Mouse (Mus musculus) common myeloid progenitor, adult 5-6 weeks (primary cell): ENCODE measurements at regions not wholly inside any gene's neighbourhood (a gene's known extent, or its start where the extent isn't known, plus 50 kb on each side); places are given as distances from the start of the nearest gene placed in this dataset.
"Not testable (repeated sequence)": the region's sequence is repeated elsewhere in the genome, so short reads cannot be mapped to it uniquely, and the experiment has no call there.

Source experiments
- ATAC-seq: replicated peaks from 2 replicates; pipeline ENCODE4 v1.8.0; 2016; ENCODE audit warnings: low read depth, mild to moderate bottlenecking, moderate TSS enrichment, inconsistent platforms; ENCODE audit not compliant: poor library complexity, severe bottlenecking

DNA sequence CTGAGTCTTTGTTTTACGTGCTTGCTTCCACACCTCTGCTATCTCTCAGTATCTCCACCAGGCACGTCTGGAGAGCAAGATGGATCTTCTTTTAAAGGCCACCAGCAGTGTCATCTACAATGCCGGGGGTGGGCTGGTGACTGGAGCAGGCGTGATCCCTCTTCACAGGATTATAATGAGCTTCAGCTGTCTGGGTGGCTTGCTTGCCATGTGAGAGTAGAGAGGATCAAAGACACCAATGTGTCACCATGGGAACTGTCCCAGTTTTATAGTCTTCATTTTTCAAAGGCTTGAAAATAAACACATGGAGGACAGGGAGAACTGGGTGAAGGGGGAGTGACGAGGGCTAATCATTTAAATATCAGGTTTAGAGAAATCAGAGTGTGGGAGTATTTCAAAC, 131.6 kb upstream of the Klf4 start:
- ATAC-seq, result no peak

DNA sequence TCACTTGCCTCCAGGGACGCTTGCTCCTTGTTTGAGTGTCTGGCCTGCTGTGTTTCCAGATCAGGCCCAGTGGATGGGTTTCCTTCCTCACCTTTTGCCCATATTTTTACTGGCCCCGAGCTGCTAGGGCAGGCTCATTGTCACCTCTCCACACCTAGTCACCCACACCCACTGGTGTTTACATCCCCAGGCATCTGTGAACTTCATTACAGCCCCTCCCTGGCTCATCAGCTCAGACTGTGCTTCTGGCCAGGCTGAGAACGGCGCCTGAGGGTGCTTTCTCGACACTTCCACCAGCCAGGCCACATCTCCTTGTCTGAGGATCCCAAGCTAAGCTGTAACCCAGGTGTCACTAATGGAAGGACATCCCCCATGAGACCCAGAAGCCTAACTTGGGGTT, 129.8 kb upstream of the Klf4 start:
- no peak for ATAC-seq

DNA sequence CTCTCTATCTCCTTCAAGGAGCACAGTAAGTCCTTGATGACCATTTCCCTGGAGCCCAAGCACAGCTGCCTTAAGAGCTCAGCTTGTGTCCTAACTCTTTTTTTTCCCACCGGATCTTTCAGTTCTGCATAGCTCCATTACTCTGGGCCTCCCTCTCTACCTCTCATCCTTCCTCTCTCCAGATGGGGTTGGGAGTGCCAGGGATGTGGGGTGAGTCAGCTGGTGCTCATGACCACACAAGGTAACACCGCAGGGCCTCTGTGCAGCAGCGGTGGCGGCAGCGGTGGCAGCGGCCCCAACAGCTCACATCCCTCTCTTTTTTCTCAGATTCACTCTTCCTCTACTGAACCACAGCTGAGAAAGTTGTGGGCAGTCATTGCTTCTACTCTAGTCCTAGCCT, 126.6 kb upstream of the Klf4 start:
- ATAC-seq, result no peak

DNA sequence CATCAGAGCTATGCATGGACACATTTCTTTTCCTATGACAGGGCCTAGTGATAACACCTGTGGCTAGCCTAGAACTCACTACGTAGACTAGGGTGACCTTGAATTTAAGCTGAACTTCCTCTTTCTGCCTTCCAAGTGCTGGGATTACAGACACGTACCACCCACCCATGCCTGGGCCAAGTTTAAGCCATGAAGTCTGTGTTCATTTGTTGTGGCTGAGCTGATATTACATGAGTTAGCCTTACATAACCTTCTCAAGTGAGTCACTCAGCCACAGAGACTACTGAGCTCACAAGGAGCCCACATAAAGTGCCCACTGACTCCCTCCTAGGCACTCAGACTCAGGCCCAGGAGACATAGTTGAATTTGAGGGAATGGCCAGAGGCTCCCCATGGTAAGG, 123.1 kb upstream of the Klf4 start:
- peak; percentile 40 for ATAC-seq

DNA sequence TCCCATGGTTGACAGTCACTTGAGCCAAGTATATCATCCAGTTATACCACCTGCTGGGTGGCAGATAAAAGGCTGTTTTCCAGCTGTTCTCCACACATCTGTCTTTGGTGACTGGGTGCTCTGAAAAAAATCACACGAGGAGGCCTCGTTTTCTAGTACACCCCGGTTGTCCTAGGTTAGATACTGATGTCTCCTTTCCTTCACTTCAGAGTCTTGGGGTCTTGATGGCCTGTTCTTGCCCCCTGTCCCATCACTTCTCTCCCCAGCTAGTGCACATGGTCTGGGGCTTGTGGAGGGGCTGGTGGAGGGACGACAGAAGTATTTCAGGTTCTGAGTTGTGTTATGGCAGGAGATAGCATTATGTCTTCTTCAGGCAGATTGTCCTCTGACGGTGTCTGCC, 120.4 kb upstream of the Klf4 start:
- no peak for ATAC-seq

DNA sequence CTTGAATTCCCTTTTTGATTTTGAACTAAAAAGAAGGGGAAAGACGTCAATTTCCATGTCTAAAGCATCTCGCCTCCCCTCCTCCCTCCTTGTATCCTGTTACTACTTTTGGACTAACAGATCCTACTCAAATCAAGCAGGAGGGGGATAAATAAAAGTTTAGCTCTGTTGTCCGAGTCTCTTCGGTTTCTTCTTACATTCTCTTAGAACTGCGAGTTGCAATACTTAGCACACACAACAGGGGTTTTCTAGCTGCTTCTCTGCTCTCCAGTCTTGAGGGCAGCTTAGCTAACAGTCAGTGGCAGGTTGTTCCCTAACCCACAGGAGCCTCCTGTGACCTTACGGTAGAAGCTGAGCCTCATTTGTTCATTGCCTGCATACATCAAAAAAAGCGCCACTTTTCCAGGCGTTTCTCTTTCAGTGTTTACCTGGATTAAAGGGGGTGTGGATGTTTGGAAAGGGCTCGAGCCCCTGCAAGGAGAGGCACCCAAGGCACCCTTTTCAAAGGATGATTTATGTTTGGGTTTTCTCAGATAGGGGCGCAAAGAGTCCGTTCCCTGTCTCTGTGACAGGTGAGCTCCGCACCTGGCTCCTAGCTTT, 119.6 kb upstream of the Klf4 start:
- ATAC-seq, result peak; percentile 50; the same call in 1 of the 2 replicates

DNA sequence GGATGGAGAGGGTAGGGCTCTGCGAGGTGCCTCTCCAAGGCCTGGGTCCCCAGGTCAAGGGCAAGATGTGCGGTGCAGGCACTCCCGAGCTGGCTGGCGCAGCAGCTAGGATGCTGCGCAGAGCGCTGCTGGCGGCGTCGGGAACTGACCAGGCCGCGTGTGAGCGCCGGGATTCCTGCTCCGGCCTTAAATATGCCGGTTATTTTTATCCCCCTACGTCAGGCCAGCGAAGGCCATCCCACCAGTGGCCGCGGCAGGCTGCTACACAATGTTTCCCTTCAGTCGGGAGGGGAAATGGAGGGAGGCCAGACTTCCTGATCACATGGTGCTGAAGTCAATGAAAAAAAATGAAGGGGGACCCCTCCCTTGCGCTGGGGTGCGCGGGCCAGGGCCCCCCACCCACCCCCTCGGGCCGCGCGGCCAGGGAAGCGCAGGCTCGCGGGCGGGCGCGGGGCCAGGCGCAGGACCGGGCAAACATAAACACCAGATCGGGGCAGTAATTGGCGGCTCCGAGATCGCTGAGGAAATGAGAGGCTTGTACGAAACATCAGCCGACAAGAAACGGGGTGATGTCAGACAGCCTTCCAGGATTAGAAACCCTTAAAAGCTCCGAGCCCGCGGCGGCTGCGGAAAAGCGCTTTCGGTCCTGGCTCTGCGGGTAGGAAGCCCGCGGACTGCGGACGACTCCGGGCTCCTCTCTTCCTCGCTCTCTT, 118.9 kb upstream of the Klf4 start:
- peak; percentile 80 for ATAC-seq

DNA sequence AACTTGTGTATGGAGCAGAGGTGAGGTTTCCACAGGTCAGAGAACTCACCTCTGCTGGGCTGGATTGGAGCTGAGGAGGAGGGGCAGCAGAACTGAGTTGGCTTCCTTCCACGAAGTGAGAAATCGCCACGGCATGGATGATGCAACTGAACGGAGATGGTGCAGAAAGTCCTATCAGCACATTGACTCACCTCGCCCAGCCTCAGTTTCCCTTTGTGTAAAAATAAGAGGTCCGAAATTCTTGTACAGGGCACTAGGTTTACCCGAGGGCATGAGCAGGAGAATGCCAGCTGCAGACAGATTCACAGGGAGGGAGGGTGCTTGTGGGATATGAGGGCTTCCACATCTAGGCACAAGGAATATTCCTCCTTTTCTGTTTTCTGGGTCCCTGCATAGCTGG, 117.9 kb upstream of the Klf4 start:
- ATAC-seq, result no peak

DNA sequence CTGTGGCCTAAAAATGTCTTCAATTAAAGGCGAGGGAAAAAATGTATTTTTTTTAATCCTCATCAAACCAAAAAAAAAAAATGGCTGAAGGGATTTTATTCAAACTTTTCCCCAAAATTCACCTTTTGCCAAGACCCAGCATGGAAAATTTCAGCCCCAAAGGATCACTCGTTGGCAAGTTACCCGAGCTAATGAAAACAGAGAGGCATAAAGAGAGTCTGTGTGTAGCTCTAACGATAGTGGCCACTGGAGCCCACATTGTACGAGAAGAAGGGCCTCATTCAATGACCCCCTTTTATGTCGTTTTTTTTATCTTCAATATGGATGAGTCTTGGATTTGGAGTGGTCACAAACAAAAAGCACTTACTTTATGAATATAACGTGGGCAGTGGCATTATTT, 116.1 kb upstream of the Klf4 start:
- ATAC-seq, result no peak

DNA sequence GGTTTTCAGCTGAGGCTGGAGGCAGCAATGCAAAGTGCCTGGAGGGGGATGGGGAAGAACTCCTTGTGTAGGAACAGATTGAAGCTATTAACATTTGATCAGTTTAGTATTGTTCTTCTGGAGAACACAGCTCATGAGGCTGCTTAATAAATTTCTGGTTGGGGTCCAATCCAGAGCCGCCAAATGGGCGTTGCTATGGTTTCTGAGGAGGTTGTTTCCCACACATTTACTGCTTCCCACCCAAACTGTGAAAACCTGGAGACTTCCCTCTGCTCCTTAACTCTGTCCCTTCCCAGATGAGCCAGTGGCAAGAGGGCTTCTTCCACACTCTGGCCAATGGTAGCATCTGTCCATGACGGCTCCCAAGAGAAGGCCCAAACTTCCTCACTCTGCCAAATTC, 113.2 kb upstream of the Klf4 start:
- no peak for ATAC-seq

DNA sequence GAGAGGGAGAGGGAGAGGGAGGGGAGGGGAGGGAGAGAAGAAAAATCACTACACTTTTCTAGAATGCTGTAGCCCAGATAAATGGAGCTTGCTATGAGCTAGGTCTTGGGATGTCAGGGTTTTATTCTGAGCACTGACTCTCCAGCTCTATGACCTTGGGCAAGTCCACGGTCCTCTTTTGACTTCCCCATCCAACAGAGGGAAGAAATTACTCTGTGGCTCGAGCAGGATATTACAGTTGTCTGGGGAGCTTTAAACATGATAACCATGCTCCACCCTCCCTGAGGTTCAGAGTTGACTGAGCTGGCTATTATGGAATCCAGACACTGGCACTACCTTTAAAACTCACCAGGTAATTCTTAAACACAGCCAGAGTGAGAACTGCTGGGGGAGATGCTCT, 112.6 kb upstream of the Klf4 start:
- no peak for ATAC-seq

DNA sequence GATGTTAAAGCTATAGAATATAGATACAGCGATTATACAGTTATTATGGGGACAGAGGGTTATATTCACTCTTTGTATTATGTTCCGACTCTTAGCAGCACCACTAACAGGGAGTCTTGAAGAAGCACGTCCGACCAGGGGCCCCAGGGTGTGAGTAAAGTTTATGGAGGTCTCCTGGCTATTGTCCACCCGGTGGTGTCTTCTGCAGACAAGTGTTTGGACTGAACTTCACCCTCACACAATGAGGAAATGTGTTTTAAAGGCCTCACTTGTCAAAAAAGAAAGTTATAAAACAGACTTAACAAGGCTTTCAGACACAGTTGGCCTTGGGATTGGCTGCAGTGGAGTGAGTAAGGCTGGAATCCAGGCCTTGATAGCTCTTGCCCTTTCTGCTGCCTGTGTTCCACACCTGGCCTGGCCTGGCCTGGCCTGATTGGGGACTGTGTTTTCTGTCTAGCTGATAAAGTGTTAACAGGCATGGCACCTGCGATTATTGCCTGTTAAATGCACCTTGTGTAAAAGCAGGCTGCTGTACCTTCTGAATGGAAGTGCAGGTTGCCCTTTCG, 102.8 kb upstream of the Klf4 start:
- no peak for ATAC-seq

DNA sequence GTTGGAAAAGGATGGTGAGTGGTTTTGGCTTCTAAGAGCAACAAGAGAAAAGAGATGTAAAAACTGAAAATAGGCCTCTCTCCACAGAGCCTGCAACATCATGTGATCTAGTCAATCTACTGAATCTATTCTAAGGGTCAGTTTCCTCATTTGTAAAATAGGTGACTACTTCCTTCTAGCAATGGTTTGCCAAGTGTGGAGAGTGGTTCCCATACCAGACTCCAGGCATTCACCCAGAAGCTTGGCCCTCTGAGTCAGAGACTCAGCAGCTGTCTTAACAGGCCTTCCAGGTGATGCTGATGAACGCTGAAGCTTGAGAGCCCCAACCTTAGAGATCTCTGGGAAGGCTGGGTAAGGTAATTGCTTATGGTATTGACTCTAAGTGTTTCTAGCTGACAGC, 98.9 kb upstream of the Klf4 start:
- 0 out of 2 replicates have a peak, but pooled peaks have one; percentile 11 for ATAC-seq

DNA sequence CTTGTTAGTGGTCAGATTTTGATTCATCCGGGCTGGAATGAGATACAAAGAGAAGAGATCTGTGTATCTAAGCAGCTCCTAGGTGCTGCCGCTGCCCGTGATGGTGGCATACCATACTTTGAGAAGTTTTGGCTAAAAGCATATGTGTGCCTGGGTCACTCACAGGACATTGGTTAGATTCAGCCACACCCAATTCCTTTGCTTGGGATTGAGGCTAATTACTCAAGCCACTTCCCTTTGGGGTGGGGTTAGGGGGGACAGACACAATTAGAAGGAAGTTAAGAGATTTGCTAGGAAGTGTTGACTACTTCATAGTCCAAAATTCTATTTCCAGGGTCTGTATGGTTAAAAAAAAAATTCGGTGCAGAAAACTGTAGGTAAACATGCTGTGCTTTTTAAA, 97.9 kb upstream of the Klf4 start:
- ATAC-seq, result not testable (repeated sequence)

DNA sequence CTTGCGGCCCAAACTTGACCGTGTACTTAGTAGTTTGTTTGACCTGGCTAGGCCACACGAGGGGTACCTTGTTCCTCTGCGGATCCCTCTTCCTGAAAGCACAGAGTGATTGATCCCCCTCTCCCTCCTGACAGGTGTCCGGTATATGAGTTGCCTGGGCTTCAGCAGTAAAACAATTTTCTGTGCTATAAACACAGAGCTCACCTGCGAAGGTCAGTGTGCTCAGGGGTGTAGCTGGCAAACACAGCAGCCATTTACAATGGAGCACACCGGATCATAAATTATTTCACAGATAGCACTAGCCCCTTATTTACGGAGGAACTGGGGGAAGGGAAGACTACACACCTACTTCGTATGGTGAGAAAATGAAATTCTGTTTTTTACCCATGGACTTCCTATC, 92.5 kb upstream of the Klf4 start:
- no peak for ATAC-seq

DNA sequence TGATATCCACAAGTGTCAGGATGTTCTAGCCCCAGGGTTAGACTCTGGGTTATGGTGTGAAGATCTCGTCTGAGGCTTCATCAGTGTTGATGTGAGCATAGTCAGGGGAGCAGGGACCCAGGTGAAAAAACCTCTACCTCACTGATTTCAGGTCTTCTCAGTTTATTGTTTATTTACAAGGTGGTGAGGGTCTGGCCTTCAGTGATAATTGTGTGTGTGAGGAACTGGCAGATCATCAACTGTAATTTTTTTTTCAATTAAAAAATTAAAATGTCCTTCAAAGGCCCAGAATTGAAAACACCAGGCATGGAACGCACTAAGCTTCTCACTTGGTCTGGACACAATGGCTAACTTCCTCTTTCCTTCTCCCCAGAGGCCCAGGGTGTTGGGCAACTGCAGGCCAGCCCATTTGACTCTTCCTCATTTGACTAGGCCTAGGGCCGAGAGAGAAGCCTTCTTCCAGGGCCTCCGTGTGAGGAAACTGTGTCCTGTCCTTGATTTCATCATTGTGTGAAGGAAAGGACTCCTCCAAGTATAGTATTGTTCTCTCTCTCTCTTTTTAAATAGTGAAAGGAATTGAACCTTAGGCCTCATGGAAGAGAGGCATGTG, 91.0 kb upstream of the Klf4 start:
- peak; percentile 96 for ATAC-seq

DNA sequence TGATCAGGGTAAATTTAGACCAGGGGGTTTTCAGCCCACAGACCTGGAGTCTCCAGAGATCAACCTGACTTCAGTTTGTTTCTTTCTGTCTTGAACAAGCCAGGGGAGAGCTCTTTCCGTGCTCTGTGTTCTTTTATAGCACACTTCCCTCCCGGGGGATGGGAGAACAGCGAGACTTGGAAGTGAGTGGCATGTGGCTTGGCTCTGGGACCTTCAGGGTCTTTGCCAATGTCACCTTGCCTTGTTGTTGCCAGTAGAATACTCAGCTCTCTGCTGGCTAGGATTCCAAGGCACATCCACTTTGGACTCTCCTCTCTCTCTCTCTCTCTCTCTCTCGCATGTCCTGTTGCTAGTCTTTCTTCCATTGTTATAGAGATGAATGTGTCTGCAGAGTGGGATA, 90.4 kb upstream of the Klf4 start:
- no peak for ATAC-seq

DNA sequence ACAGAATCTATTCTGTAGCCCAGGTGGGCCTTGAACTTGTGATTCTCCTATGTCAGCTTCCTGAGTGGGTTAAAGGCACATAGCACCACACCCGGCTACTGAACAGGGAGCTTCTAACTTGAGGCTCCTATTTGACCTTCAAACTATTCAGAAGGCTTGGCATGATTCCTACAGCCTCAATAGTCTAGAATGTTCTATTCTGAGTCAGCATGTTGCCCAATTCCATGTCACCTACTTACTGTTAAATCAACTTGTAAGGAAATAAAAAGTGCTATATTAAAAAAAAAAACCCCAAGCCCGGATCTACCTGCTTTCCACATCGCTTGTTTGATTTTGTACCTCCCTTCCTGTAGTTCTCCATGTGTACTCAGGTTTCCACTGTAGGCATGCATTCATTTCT, 87.6 kb upstream of the Klf4 start:
- ATAC-seq, result no peak

DNA sequence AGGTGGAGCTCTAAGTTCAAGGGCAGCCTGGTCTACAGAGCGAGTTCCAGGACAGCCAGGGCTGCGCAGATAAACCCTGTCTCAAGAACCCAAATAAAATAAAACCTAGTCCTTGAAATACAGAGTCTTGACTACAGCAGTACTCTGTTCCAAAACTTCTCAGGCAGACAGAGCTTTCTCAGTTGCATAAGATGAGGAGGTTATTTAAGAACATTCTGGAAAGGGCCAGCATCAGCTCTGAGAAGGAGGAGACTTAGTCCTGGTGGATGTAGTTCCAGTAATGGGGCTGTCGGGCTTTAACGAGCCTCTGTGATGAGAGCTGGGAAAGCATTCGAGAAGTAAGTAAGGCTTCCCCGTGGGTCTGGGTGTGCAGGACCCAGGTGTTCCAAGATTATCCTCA, 83.5 kb upstream of the Klf4 start:
- no peak for ATAC-seq

DNA sequence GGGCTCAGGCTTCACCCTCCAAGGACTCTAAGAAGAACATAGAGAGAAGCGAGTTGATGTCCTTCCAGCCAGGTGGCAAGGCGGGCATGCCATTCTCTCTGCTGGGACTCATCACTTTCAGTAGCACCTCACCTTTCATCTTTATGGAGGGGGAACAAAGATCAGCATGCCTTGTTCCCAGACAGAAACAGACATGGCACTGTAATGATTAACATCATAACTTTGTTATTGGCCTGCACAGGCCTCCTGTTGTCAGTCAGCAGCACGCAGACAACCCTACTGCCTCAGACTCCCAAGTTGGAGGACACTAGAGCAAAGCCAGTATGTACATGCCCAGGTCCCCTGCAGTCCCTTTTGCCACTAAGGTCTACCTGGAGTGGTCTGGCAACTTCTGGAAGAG, 81.3 kb upstream of the Klf4 start:
- no peak for ATAC-seq

DNA sequence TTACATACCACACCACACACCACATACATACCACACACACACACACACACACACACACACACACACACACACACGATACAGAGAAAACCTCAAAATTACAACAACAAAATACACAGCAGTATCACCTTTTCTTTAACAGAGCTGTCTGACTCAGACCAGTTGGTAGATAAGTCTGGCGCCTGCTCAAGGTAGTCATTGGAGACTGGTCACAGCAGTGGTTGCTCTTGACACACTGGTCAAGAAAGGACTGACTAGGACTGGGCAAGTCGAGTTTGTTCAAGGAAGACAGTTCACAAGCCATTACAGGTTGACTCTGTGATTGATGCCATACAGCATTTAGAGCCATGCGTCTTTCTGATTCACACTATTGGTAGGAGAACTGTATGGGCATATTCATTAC, 78.7 kb upstream of the Klf4 start:
- no peak for ATAC-seq

DNA sequence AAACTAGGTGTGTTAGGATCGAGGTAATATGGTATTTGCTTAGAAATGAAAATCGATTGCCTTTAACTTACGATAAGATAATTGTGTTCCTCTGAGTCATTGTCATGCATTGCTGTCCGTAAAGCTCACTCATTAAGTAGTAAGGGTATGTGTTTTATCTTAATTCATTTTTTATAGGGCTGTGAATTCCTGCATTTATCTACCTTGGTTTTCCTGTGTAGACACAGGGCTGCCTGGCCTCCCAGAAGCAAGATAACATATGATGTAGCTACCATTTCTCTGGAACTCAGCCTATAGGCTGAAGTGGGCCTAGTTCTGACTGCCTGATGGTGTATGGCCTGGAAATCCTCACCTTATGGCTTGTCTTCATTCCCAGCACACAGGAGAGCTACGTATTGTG, 76.9 kb upstream of the Klf4 start:
- no peak for ATAC-seq
